Mouse (Mus musculus) heart, embryonic 10.5 days (tissue): ENCODE results near the gene Pitpnc1. TPM values are rescaled to one million over a fixed set of nuclear protein-coding genes. Genes with fewer than 3 reads are reported as not detected.

Source experiments
- DNase-seq: peaks from one replicate; pipeline ENCODE4 v3.0.0-alpha.2; 2017; ENCODE audit warnings: low spot score
- H3K27ac ChIP-seq: fragments of 300-500 bp; sonication (generic); 2 replicates; pipeline ENCODE4 v1.5.1; 2016; ENCODE audit warnings: mild to moderate bottlenecking
- H3K27me3 ChIP-seq: fragments of 300-500 bp; sonication (generic); 2 replicates; pipeline ENCODE4 v1.6.1; 2016; ENCODE audit warnings: mild to moderate bottlenecking; ENCODE audit not compliant: poor library complexity, insufficient read depth, severe bottlenecking
- H3K36me3 ChIP-seq: fragments of 300-500 bp; sonication (generic); 2 replicates; pipeline ENCODE4 v1.6.1; 2016; ENCODE audit warnings: mild to moderate bottlenecking, moderate library complexity
- H3K4me1 ChIP-seq: fragments of 300-500 bp; sonication (generic); 2 replicates; pipeline ENCODE4 v1.6.1; 2016; ENCODE audit warnings: mild to moderate bottlenecking
- H3K4me3 ChIP-seq: fragments of 300-500 bp; sonication (generic); 2 replicates; pipeline ENCODE4 v1.5.1; 2016; ENCODE audit warnings: mild to moderate bottlenecking, moderate library complexity
- H3K9me3 ChIP-seq: fragments of 300-500 bp; sonication (generic); 2 replicates; pipeline ENCODE4 v1.6.1; 2016; ENCODE audit warnings: mild to moderate bottlenecking, moderate library complexity
- WGBS: fragments of 180-500 bp; shearing (Covaris S2); methylation state at CpG from one replicate; pipeline ENCODE4 v1.1.7; 2016; 5-methylcytosine and 5-hydroxymethylcytosine counted together
- polyA plus RNA-seq: library from polyadenylated mRNA; unstranded; fragments of >200 nt; fragmentation: Nextera tagmentation; extraction: Ambion mirVana; gene quantifications from 2 replicates; pipeline ENCODE4 v1.2.1, GENCODE M21; 2016

Pitpnc1 gene
- polyA plus RNA-seq, 1 experiment from 2014 or later = 11.6 TPM

DNA sequence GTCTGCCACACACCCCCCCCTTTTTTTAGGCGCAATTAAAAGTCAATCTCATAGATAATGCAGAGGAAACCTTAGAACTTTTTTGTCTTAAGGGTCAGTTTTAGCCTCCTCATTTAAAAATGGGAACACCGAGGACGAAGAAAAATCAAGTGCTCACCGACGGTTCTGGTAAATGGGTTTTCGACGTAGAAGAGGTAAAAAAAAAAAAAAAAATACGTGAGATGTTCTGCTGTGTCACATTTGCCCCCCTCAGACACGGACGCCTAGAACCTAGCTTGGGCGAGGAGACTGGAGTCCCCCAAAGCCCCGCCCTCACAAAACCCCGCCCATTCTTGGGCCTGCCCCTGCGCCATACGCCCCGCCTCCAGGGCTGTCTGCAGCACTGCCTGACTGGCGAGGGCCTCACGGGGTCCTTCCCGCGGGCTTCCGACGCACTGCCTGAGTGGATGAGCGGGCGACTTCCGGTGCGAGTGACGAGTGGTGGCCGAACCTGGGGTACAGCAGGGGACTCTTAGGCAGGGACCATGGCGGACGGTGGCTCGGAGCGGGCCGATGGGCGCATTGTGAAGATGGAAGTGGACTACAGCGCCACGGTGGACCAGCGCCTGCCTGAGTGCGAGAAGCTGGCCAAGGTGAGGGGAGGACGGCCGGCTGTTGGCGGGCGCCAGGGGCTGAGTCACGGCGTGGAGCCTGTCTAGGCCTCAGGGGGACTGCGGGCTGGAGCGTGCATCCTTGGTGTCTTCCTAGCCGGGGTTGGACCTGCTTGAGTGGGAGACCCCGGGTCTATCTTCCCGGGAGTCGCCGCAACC is 8.8 kb upstream of the Pitpnc1 start, which contains the start of gene Psmd12:
Gene Psmd12, plus strand, starts transcription at position 432 of the 809 bp plus-strand sequence.
- H3K9me3 ChIP-seq = no peaks in the 10 kb centered on the region
- H3K27me3 ChIP-seq = no peaks in the 10 kb centered on the region
- WGBS = under 1% methylated on average over 51 of the region's 51 CpGs
- peaks cover 13% of the 10 kb centered on the region for H3K4me1 ChIP-seq
- peak; percentile 98 for DNase-seq
- H3K4me3 ChIP-seq = peak within 1 kb of the TSS; percentile 93
- no peaks in the 10 kb centered on the region for H3K36me3 ChIP-seq
- H3K27ac ChIP-seq = peak within 1 kb of the TSS; percentile 97

DNA sequence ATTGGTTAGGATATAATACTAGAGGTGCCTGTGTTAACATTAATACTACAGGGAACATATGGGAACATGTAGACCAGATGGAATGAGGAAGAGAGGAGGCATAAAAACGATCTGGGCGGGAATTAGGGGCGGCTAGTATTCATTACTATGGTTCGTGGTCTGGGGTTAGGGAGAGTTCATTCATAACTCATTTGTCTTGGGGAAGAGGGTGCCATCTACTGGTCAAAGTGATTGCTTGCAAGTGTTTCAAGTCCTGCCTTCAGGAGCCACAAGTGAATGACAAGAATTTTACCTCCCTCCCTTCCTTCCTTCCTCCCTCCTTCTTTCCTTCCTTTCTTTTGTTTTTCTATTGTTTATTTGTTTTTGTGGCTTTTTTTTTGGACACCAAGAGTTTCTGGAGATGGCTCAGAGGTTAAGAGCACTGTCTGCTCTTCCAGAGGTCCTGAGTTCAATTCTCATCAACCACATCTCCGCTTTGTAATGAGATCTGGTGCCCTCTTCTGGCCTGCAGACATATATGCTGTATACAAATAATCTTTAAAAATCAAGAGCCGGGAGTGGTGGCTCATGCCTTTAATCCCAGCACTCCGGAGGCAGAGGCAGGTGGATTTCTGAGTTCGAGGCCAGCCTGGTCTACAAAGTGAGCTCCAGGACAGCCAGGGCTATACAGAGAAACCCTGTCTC is 2.8 kb upstream of the Pitpnc1 start:
- WGBS = 22% methylated on average over 8 of the region's 8 CpGs
- Histone ChIP-seq H3K9me3 (no peaks in the 10 kb centered on the region), H3K36me3 (no peaks in the 10 kb centered on the region), H3K27ac (no peak overlapping the region), H3K27me3 (no peaks in the 10 kb centered on the region), H3K4me3 (no peak overlapping the region), H3K4me1 (peaks cover 18% of the 10 kb centered on the region)
- DNase-seq = no peak

DNA sequence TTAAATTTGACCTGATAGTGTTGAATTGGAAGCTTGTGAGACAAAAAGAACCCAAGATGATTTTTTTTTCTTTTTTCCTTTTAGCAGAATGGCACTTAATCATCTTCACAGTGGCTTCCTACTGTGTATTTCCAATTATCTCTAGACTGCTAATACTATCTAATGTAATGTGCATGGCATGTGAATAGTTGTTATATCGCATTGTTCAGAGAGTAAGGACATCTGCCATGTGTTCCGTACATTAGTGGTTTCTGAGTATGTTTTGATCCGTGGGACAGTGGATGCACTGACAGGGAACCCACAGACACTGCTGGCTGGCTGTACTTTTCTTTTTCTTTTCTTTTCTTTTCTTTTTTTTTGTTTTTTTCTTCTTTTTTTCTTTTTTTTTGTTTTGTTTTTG is 1.8 kb upstream of the Pitpnc1 start:
- DNase-seq = no peak
- no peaks in the 10 kb centered on the region for H3K36me3 ChIP-seq
- H3K4me3 ChIP-seq = no peak overlapping the region
- H3K9me3 ChIP-seq = no peaks in the 10 kb centered on the region
- H3K27ac ChIP-seq = no peak overlapping the region
- peaks cover 22% of the 10 kb centered on the region for H3K4me1 ChIP-seq
- no peaks in the 10 kb centered on the region for H3K27me3 ChIP-seq
- WGBS = 89% methylated on average over 3 of the region's 3 CpGs

DNA sequence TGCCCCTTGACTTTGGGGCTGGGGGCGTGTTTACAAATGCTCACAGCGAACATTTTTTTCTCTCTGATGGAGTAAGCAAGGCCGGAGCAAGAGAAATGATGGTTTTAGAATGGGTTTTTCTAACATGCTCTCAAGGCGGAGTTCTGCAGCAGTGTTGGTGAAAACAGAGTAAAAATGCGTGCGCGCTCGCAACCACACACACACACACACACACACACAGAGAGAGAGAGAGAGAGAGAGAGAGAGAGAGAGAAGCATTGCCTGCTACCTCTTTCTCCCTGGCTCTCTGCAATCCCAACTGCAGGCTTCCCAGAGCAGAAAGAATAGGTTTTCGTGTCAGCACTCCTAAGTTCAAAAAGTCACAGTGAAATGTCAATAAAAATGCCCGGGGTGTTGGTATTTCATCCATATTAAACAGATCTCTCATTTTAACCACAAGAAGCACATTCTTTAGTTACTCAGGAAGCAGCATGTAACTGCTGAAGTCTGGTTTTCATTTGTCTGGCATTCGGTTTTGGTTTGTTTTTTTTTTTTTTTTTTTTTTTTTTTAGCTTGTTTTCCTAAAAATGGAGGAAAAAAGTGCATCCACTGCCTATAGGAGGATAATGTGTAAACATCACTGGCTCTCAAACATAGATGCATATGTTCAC is 697 bp upstream of the Pitpnc1 start:
- Histone ChIP-seq H3K27ac (peak overlapping the region; percentile 92), H3K4me3 (peak overlapping the region; percentile 85), H3K27me3 (no peaks in the 10 kb centered on the region), H3K4me1 (peaks cover 22% of the 10 kb centered on the region), H3K36me3 (no peaks in the 10 kb centered on the region), H3K9me3 (no peaks in the 10 kb centered on the region)
- WGBS = 13% methylated on average over 11 of the region's 11 CpGs
- DNase-seq = no peak

DNA sequence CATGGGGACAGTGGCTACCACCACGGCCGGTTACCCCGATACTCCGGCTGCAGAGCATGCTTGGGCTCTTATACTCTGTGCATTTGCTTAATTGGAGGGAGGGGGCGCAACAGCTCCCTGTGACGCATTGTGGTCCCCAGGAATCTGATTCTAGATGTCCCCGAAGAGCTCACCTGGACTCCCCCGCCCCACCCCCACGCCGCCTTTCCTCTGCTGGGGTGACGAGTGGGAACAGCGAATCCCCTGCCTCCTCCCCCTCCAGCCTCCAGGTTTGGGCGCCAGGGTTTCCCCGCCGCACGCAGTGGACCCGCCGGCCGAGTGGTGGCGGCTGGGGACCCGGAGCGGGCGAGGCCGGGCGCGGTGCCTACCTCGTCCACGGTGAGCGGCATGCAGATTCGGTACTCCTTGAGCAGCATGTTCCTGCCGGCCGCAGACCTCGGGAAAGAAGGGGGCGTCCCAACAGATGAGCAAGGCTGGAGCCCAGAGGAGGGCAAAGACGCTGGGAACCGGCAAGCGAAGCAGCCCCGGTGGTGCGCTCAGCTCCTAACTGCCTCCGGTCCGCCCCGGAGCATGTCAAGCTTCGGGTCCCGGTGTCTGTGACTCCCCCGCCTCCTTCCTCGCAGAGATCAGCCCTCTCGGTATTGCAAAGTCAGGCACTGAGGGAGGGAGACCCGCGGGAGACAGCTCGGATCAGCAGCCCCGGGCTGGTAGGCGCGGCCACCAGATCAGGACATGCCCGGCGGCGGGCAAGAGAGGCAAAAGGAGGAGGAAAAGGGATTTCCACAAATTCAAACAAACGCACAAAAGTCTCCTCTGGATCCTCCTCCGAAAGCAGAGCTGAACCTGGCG is 752 bp downstream of the Pitpnc1 start:
- Histone ChIP-seq H3K4me3 (peak overlapping the region; percentile 85), H3K4me1 (peaks cover 22% of the 10 kb centered on the region), H3K27me3 (no peaks in the 10 kb centered on the region), H3K36me3 (no peaks in the 10 kb centered on the region), H3K9me3 (no peaks in the 10 kb centered on the region), H3K27ac (peak overlapping the region; percentile 92)
- peak; percentile 87 for DNase-seq
- WGBS = under 1% methylated on average over 59 of the region's 59 CpGs

DNA sequence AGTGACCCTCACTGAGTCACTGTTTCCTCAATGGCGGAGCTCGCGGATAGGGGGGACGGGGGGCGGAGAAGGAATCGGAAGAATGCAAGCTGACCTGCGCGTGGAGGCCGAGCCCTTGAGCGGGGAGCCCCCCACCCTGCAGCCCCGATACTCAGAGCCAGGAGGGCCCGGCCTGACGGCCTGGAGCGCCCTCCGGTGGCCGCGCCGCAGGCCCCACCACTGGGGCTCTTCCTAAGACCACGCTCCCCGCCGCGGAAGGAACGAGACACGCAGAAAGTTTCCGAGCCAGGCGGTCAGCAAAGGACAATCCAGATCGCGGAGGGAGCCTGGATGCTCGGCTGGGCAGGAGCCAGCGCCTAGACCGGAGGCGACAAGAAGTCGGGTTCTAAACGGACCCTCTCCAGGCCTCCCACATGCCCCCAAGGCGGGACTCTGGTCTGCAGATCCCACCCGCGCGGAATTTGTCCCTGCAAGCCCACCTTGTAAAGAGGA is 1.4 kb downstream of the Pitpnc1 start:
- Histone ChIP-seq H3K4me3 (peak overlapping the region; percentile 85), H3K36me3 (no peaks in the 10 kb centered on the region), H3K27ac (peak overlapping the region; percentile 92), H3K4me1 (peaks cover 22% of the 10 kb centered on the region), H3K9me3 (no peaks in the 10 kb centered on the region), H3K27me3 (no peaks in the 10 kb centered on the region)
- peak; percentile 91 for DNase-seq
- WGBS = under 1% methylated on average over 38 of the region's 38 CpGs

DNA sequence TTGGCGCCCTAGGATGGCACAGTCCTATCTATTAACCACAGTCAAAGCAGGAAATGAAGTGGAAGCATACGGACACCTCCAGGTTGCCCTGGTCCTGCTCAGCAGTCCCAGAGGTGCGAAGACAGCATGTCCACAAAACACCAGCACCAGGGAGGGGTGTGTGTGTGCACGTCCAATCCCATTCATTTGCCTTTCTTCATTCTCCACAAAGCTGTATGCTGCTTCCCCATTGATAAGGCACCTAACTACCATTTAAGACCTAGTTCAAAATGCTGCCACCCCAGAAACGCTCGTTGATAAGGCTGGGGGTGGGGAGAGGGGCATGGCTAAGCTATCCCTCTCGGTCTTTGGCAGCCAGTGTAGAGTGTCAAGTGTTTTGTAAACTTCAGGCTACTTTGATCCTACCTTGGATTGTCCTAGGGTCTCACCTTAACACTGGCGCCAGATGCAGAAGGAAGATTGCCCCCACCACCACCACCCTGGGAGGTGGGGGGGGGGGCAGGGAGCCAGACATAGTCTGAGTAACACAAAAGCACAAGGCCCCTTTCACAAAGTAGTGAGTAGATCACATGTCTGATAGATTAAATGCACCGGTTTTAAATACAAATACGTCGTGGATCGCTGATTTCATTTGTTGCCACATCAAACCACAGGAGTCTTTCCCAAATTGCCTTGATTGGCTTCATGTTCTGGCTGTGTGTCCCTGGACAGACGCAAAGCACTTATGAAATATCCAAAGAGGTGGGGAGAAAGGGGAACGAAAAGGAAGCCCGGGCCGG is 2.1 kb downstream of the Pitpnc1 start:
- peaks cover 22% of the 10 kb centered on the region for H3K4me1 ChIP-seq
- H3K9me3 ChIP-seq = no peaks in the 10 kb centered on the region
- peak; percentile 81 for DNase-seq
- 17% methylated on average over 16 of the region's 16 CpGs for WGBS
- H3K27me3 ChIP-seq = no peaks in the 10 kb centered on the region
- H3K27ac ChIP-seq = peak overlapping the region; percentile 92
- peak overlapping the region; percentile 85 for H3K4me3 ChIP-seq
- no peaks in the 10 kb centered on the region for H3K36me3 ChIP-seq

DNA sequence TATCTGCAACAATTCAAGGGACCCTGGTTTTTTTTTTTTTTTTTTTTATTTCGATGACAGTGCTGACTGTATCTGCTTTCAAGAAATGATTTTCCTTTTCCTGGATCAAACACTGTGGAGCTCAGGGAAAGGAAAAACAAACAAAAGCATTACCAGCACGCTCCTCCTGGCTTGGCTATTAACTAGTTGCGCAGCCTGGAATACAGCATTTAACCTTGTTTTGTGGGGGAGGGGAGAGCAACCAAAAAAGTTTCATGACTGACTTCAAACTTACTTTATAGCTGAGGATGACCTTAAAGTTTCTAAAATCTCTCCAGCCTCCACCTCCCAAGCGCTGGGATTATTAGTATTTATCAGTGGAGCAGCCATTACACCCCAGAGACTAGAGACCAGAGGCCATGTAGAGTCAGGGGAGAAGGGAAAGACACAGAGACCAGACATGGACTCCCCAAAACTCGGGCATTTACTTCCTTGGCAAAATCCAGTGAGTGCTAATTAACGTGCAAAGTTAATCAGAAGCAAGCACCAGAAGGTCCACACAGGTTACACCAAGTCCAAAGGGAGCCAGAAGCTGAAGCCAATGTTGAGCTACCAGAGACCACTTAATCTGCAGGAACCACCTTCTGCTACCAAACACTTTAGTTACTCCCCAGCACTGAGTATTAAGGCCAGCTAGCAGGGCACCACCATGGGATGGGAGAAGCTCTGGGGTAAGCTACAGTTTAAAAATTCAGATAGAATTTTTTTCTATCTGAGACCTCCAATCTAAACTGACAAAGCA is 3.7 kb downstream of the Pitpnc1 start:
- no peak overlapping the region for H3K4me3 ChIP-seq
- peaks cover 22% of the 10 kb centered on the region for H3K4me1 ChIP-seq
- WGBS = 72% methylated on average over 6 of the region's 6 CpGs
- no peaks in the 10 kb centered on the region for H3K36me3 ChIP-seq
- no peaks in the 10 kb centered on the region for H3K9me3 ChIP-seq
- no peaks in the 10 kb centered on the region for H3K27me3 ChIP-seq
- no peak for DNase-seq
- no peak overlapping the region for H3K27ac ChIP-seq

DNA sequence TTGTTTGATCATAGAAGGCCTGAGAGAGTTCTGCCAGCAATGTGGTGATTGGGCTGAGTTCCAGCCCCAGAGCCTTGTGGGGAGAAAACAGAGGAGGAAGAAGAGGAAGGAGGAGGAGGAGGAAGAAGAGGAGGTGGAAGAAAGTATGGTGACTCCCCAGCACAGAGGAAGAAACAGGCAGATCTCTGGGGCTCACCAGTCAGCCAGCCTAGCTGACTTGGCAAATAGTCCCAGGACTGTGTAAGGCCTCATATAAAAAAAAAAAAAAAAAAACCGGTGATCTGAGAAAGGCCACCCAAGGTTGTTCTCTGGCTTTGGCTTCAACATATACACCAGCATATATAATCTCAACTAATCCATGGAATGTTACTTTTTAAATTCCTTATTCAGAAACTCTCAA is 4.5 kb downstream of the Pitpnc1 start:
- WGBS = 77% methylated on average over 1 of the region's 1 CpGs
- Histone ChIP-seq H3K27ac (no peak overlapping the region), H3K4me3 (no peak overlapping the region), H3K9me3 (no peaks in the 10 kb centered on the region), H3K27me3 (no peaks in the 10 kb centered on the region), H3K4me1 (peaks cover 18% of the 10 kb centered on the region), H3K36me3 (no peaks in the 10 kb centered on the region)
- DNase-seq = no peak

DNA sequence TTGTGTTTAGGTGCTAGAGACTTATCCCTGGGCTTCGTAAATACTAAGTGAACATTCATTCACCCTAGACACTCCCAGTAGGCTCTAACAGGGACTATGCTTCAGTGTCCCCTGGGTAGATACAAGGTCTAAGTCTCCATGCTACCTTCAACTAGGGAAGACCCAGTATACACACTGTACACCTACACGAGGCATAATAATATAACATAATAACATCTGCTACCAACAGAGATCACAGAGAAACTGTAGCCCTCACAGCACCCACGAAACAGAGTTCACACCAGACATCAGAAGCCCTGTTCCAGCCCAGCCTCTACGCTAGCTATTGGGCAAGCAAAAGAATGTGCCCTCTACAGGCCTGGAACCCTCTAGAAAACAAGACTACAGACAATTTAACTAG is 5.5 kb downstream of the Pitpnc1 start:
- no peak for DNase-seq
- Histone ChIP-seq H3K4me1 (peaks cover 15% of the 10 kb centered on the region), H3K27me3 (no peaks in the 10 kb centered on the region), H3K27ac (no peak overlapping the region), H3K9me3 (no peaks in the 10 kb centered on the region), H3K36me3 (no peaks in the 10 kb centered on the region), H3K4me3 (no peak overlapping the region)
- WGBS = 90% methylated on average over 4 of the region's 4 CpGs

DNA sequence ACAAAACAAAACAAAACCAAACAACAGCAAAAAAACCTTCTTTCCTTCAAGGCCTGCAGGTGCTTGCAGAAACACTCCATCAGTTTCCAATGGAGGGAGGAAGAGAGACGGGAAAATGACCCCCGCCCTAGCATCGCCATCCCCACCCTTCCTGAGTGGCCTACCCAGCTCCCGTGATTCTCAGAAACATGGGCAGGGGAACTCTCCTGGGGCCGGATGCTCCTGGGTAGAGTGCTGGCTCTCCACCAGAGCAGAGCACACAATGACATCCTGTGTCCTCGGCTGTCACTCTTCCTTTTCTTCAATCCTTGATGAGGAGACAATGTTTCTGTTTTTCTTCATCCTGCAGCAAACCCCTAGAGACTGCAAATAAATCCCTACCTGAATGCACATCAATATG is 6.4 kb downstream of the Pitpnc1 start:
- no peaks in the 10 kb centered on the region for H3K36me3 ChIP-seq
- H3K27ac ChIP-seq = no peak overlapping the region
- no peaks in the 10 kb centered on the region for H3K27me3 ChIP-seq
- no peak overlapping the region for H3K4me3 ChIP-seq
- peaks cover 11% of the 10 kb centered on the region for H3K4me1 ChIP-seq
- no peaks in the 10 kb centered on the region for H3K9me3 ChIP-seq
- WGBS = 53% methylated on average over 6 of the region's 6 CpGs
- DNase-seq = no peak
